In the genomic region with DNA sequence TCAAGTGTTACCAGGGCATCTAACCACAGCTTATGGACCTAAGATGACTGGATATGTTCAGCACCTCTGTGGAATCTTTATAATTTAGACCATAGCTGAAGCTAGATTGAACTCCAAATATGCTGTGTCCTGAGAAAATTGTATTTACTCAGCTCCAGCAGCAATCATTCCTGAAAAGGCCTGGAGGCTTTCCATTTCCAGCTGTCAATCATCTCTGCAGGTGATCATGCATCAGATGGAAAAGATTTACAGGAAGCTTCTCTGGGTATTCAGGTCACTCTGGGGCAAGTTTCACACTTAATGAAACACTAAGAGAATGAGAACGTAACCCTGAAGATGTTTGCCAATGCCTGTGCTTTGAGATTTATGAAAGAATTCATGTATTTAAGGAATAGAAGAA, we compare ENCODE assay signal across 25 mouse cellular contexts.
DNase-seq lines count a peak whose midpoint lies in the region; ATAC-seq and TF ChIP-seq lines count a peak whose summit lies in the region.
"Had no signal": no experiment of that assay in that cellular context is flagged by ENCODE, and none has a peak within 500 bp of the region (broad histone marks: within the 10 kb centered on the region; RNA-seq: fewer than 3 reads in every experiment).

No protein-coding gene starts in this region.

- peak; percentile 55 to 67 for DNase-seq in cerebellum, postnatal 10 days
- DNase-seq in cerebellum, postnatal 4 days (ENCODE audit: low spot score in 2 of 2): no peak
- peak; percentile 10 for DNase-seq in forebrain, embryonic 14.5 days (ENCODE audit: low spot score)
- peak; percentile 68 for DNase-seq in brain, embryonic 14.5 days (ENCODE audit: low read depth)
- no peak for DNase-seq in gastrocnemius, adult 8-10 months (ENCODE audit: low spot score in 2 of 2)
- DNase-seq: adrenal gland, adult 8-10 months; cerebellum, adult 11 months; cerebellum, adult 9-11 months; heart, adult 2 months; heart, postnatal 4 days; kidney, postnatal 14 days; layer of hippocampus, adult 9-11 months; lung, embryonic 14.5 days; lung, postnatal 14 days; thymus, adult 2 months; thymus, postnatal 36 days had no signal

- no peak overlapping the region for H3K4me3 ChIP-seq in forebrain, embryonic 14.5 days (ENCODE audit: low read depth, low read length)
- no peak overlapping the region for H3K4me3 ChIP-seq in forebrain, embryonic 12.5 days (replicated peaks)
- no peak overlapping the region for H3K4me3 ChIP-seq in midbrain, embryonic 13.5 days (replicated peaks)
- H3K4me3 ChIP-seq in midbrain, embryonic 16.5 days (ENCODE audit: low read depth, low read length): no peak overlapping the region
- H3K4me3 ChIP-seq: forebrain, embryonic 15.5 days; heart, adult 2 months; heart, embryonic 12.5 days; limb, embryonic 12.5 days; liver, embryonic 15.5 days had no signal

- no peaks in the 10 kb centered on the region for H3K27me3 ChIP-seq in forebrain, embryonic 14.5 days (replicated peaks; ENCODE audit: control insufficient read depth, insufficient read depth, low read length)
- H3K27me3 ChIP-seq in forebrain, embryonic 12.5 days: no peaks in the 10 kb centered on the region
- H3K27me3 ChIP-seq in midbrain, embryonic 13.5 days: no peaks in the 10 kb centered on the region
- H3K27me3 ChIP-seq in midbrain, embryonic 16.5 days (ENCODE audit: control insufficient read depth, insufficient read depth, low read depth, low read length): no peaks in the 10 kb centered on the region
- H3K27me3 ChIP-seq: CH12.LX; forebrain, embryonic 15.5 days; heart, embryonic 12.5 days; limb, embryonic 12.5 days; liver, embryonic 15.5 days had no signal

- TF ChIP-seq CTCF in brain, embryonic 14.5 days (IDR thresholded peaks at IDR 0.05; ENCODE audit: borderline replicate concordance, extremely low read depth, insufficient read depth, insufficient read length): no peak

- no peak overlapping the region for H3K9ac ChIP-seq in forebrain, embryonic 14.5 days (ENCODE audit: low read length)
- H3K9ac ChIP-seq in forebrain, embryonic 12.5 days: no peak overlapping the region
- H3K9ac ChIP-seq in midbrain, embryonic 13.5 days (replicated peaks): no peak overlapping the region
- no peak overlapping the region for H3K9ac ChIP-seq in midbrain, embryonic 16.5 days (ENCODE audit: low read depth, low read length)
- H3K9ac ChIP-seq: forebrain, embryonic 15.5 days; heart, embryonic 12.5 days; limb, embryonic 12.5 days; liver, embryonic 15.5 days; lung, embryonic 14.5 days had no signal

- 51% methylated on average over 1 of the region's 1 CpGs for WGBS in forebrain, embryonic 14.5 days
- WGBS in forebrain, embryonic 12.5 days: 50% methylated on average over 1 of the region's 1 CpGs
- 50% methylated on average over 1 of the region's 1 CpGs for WGBS in midbrain, embryonic 13.5 days
- whole genome bisulfite sequencing in midbrain, embryonic 16.5 days: 35% methylated on average over 1 of the region's 1 CpGs

- no peak overlapping the region for H3K27ac ChIP-seq in forebrain, embryonic 14.5 days (ENCODE audit: low read depth, low read length)
- H3K27ac ChIP-seq in forebrain, embryonic 12.5 days: no peak overlapping the region
- H3K27ac ChIP-seq in midbrain, embryonic 13.5 days: 0 out of 2 replicates have a peak overlapping the region, but pooled peaks have one; percentile 26
- H3K27ac ChIP-seq in midbrain, embryonic 16.5 days (ENCODE audit: low read length): no peak overlapping the region
- H3K27ac ChIP-seq: forebrain, embryonic 15.5 days; heart, adult 2 months; limb, embryonic 12.5 days; liver, embryonic 15.5 days had no signal

- no peaks in the 10 kb centered on the region for H3K36me3 ChIP-seq in forebrain, embryonic 14.5 days (ENCODE audit: control insufficient read depth, insufficient read depth, low read length)
- no peaks in the 10 kb centered on the region for H3K36me3 ChIP-seq in forebrain, embryonic 12.5 days (replicated peaks)
- H3K36me3 ChIP-seq in midbrain, embryonic 13.5 days: no peaks in the 10 kb centered on the region
- no peaks in the 10 kb centered on the region for H3K36me3 ChIP-seq in midbrain, embryonic 16.5 days (ENCODE audit: control insufficient read depth, insufficient read depth, low read length)
- H3K36me3 ChIP-seq: forebrain, embryonic 15.5 days; heart, embryonic 12.5 days; limb, embryonic 12.5 days; liver, embryonic 15.5 days had no signal

- no peaks in the 10 kb centered on the region for H3K4me1 ChIP-seq in forebrain, embryonic 14.5 days (ENCODE audit: control insufficient read depth, insufficient read depth, low read length)
- H3K4me1 ChIP-seq in forebrain, embryonic 12.5 days: no peaks in the 10 kb centered on the region
- H3K4me1 ChIP-seq in midbrain, embryonic 13.5 days (replicated peaks): peaks cover 5% of the 10 kb centered on the region; the same call in 1 of the 2 replicates
- H3K4me1 ChIP-seq in midbrain, embryonic 16.5 days (ENCODE audit: control insufficient read depth, insufficient read depth, low read length): no peaks in the 10 kb centered on the region
- H3K4me1 ChIP-seq: forebrain, embryonic 15.5 days; heart, embryonic 12.5 days; liver, embryonic 15.5 days had no signal

- H3K9me3 ChIP-seq in forebrain, embryonic 14.5 days (replicated peaks; ENCODE audit: control insufficient read depth, low read length): no peaks in the 10 kb centered on the region
- H3K9me3 ChIP-seq in forebrain, embryonic 12.5 days: no peaks in the 10 kb centered on the region
- H3K9me3 ChIP-seq in midbrain, embryonic 13.5 days: no peaks in the 10 kb centered on the region
- no peaks in the 10 kb centered on the region for H3K9me3 ChIP-seq in midbrain, embryonic 16.5 days (replicated peaks; ENCODE audit: control insufficient read depth, low read length, poor library complexity, severe bottlenecking)
- H3K9me3 ChIP-seq: forebrain, embryonic 15.5 days; heart, embryonic 12.5 days; limb, embryonic 12.5 days; liver, embryonic 15.5 days had no signal

- ATAC-seq in forebrain, embryonic 14.5 days: no peak
- ATAC-seq in forebrain, embryonic 12.5 days (ENCODE audit: low FRiP score): no peak
- ATAC-seq in midbrain, embryonic 13.5 days: no peak
- ATAC-seq in midbrain, embryonic 16.5 days: no peak
- ATAC-seq: forebrain, embryonic 15.5 days; intestine, postnatal 0 days had no signal

- TF ChIP-seq POLR2A in brain, embryonic 14.5 days (IDR thresholded peaks at IDR 0.05; ENCODE audit: borderline replicate concordance, extremely low read depth, insufficient read depth, insufficient read length, poor library complexity, severe bottlenecking): no peak

- no peak overlapping the region for H3K4me2 ChIP-seq in forebrain, embryonic 14.5 days (ENCODE audit: low read length)
- no peak overlapping the region for H3K4me2 ChIP-seq in forebrain, embryonic 12.5 days
- no peak overlapping the region for H3K4me2 ChIP-seq in midbrain, embryonic 13.5 days (replicated peaks)
- H3K4me2 ChIP-seq in midbrain, embryonic 16.5 days (ENCODE audit: low read length): no peak overlapping the region
- H3K4me2 ChIP-seq: forebrain, embryonic 15.5 days; heart, embryonic 12.5 days; limb, embryonic 12.5 days; liver, embryonic 15.5 days; lung, embryonic 14.5 days had no signal

Comparison
In these comparisons a context has a peak if more than half of its experiments do, and no peak if none do; other contexts are left out.
1. DNase-seq: peak in cerebellum, postnatal 10 days (2 of 2), forebrain, embryonic 14.5 days (single experiment) and brain, embryonic 14.5 days (single experiment); none in cerebellum, postnatal 4 days (0 of 2) and gastrocnemius, adult 8-10 months (0 of 2).